In genomic region chr7:24614816-24615215, GRCm38 (mm10) we compare ENCODE assay signal across 29 mouse cellular contexts. TPM values are rescaled to one million over a fixed set of nuclear protein-coding genes. Genes with fewer than 3 reads are reported as not detected.
DNase-seq lines count a peak whose midpoint lies in the region; ATAC-seq and TF ChIP-seq lines count a peak whose summit lies in the region.
"Had no signal": no experiment of that assay in that cellular context is flagged by ENCODE, and none has a peak within 500 bp of the region (broad histone marks: within the 10 kb centered on the region; RNA-seq: fewer than 3 reads in every experiment).

No protein-coding gene starts in this region.

- no peak for ATAC-seq in liver, embryonic 11.5 days (replicated peaks; ENCODE audit: low FRiP score)
- no peak for ATAC-seq in liver, embryonic 12.5 days
- ATAC-seq: CD4-positive, CD25-positive, alpha-beta regulatory T cell, adult 4 months; forebrain, embryonic 15.5 days; hindbrain, embryonic 16.5 days; intestine, embryonic 15.5 days; Patski had no signal

- no peak overlapping the region for H3K27ac ChIP-seq in liver, embryonic 11.5 days (ENCODE audit: low read depth, low read length)
- H3K27ac ChIP-seq in liver, embryonic 12.5 days: no peak overlapping the region
- H3K27ac ChIP-seq in MEL (ENCODE audit: control insufficient read depth, low read depth, low read length): peak overlapping the region; percentile 38; the same call in 1 of the 2 replicates
- H3K27ac ChIP-seq: embryonic facial prominence, embryonic 12.5 days; embryonic facial prominence, embryonic 15.5 days; forebrain, embryonic 12.5 days; forebrain, embryonic 15.5 days; heart, embryonic 15.5 days; hindbrain, embryonic 10.5 days; hindbrain, embryonic 13.5 days; intestine, embryonic 15.5 days had no signal

- 0 out of 2 replicates have a peak, but pooled peaks cover 2% of the 10 kb centered on the region for H3K9me3 ChIP-seq in liver, embryonic 11.5 days (ENCODE audit: control insufficient read depth, low read length)
- no peaks in the 10 kb centered on the region; the same call in 1 of the 2 replicates for H3K9me3 ChIP-seq in liver, embryonic 12.5 days (replicated peaks)
- H3K9me3 ChIP-seq in MEL (replicated peaks; ENCODE audit: insufficient read depth, low read length): no peaks in the 10 kb centered on the region
- H3K9me3 ChIP-seq: embryonic facial prominence, embryonic 12.5 days; embryonic facial prominence, embryonic 15.5 days; forebrain, embryonic 12.5 days; forebrain, embryonic 15.5 days; heart, embryonic 15.5 days; hindbrain, embryonic 10.5 days; hindbrain, embryonic 13.5 days; intestine, embryonic 15.5 days had no signal

- no peaks in the 10 kb centered on the region for H3K36me3 ChIP-seq in liver, embryonic 11.5 days (ENCODE audit: control insufficient read depth, insufficient read depth, low read length)
- peaks cover 5% of the 10 kb centered on the region for H3K36me3 ChIP-seq in liver, embryonic 12.5 days
- peaks cover 0 to 25% of the 10 kb centered on the region in 2 experiments; a peak in 3 of 4 replicates for H3K36me3 ChIP-seq in MEL (ENCODE audit: control insufficient read depth in 1 of 2, insufficient read depth in 2 of 2, low read length in 2 of 2)
- H3K36me3 ChIP-seq: embryonic facial prominence, embryonic 12.5 days; forebrain, embryonic 12.5 days; forebrain, embryonic 15.5 days; heart, embryonic 12.5 days; heart, embryonic 15.5 days; hindbrain, embryonic 10.5 days; hindbrain, embryonic 13.5 days; intestine, embryonic 15.5 days had no signal

- no peak for DNase-seq in liver, embryonic 11.5 days (ENCODE audit: low spot score)
- DNase-seq in 416B (ENCODE audit: low read depth) (peak; percentile 94), MEL (ENCODE audit: low read depth, low spot score) (peak; percentile 65)
- no peak for DNase-seq in retina, postnatal 1 day
- DNase-seq in kidney, adult 8-10 months: no peak
- DNase-seq: adrenal gland, adult 2 months; adrenal gland, postnatal 25 days; B cell, adult 2 months; cerebellum, adult 11-12 months; cerebellum, adult 8-10 months; cerebellum, postnatal 10 days; gastrocnemius, postnatal 25 days; heart, adult 18-20 months; heart, postnatal 10 days; heart, postnatal 36 days had no signal

- 54% methylated on average over 13 of the region's 13 CpGs for WGBS in liver, embryonic 11.5 days
- 48% methylated on average over 13 of the region's 13 CpGs for WGBS in liver, embryonic 12.5 days (ENCODE audit: insufficient replicate concordance)

- H3K9ac ChIP-seq in liver, embryonic 11.5 days (ENCODE audit: low read depth, low read length): 0 out of 2 replicates have a peak overlapping the region, but pooled peaks have one; percentile 2
- no peak overlapping the region for H3K9ac ChIP-seq in liver, embryonic 12.5 days
- H3K9ac ChIP-seq in MEL (ENCODE audit: control insufficient read depth, low read depth, low read length, poor library complexity, severe bottlenecking): no peak overlapping the region
- H3K9ac ChIP-seq: embryonic facial prominence, embryonic 12.5 days; embryonic facial prominence, embryonic 15.5 days; forebrain, embryonic 12.5 days; forebrain, embryonic 15.5 days; heart, embryonic 12.5 days; heart, embryonic 15.5 days; hindbrain, embryonic 13.5 days; intestine, embryonic 15.5 days had no signal

- TF ChIP-seq EP300 in MEL (IDR thresholded peaks at IDR 0.05; ENCODE audit: low read depth in 1 of 2, low read length in 2 of 2): no peak

- no peak for TF ChIP-seq POLR2A in MEL (IDR thresholded peaks at IDR 0.05; ENCODE audit: control insufficient read depth in 1 of 2, insufficient read depth in 1 of 2, low read depth in 1 of 2, low read length in 2 of 2, poor library complexity in 1 of 2)

- peaks cover 17% of the 10 kb centered on the region for H3K4me1 ChIP-seq in liver, embryonic 11.5 days (replicated peaks; ENCODE audit: control insufficient read depth, insufficient read depth, low read length)
- H3K4me1 ChIP-seq in liver, embryonic 12.5 days: peaks cover 47% of the 10 kb centered on the region
- peaks cover 0 to 36% of the 10 kb centered on the region in 2 experiments; a peak in 2 of 4 replicates for H3K4me1 ChIP-seq in MEL (ENCODE audit: control insufficient read depth in 1 of 2, insufficient read depth in 2 of 2, low read length in 2 of 2)

- H3K4me3 ChIP-seq in liver, embryonic 11.5 days (ENCODE audit: low read depth, low read length): no peak overlapping the region
- H3K4me3 ChIP-seq in liver, embryonic 12.5 days: no peak overlapping the region
- H3K4me3 ChIP-seq in MEL (ENCODE audit: control insufficient read depth in 1 of 2, insufficient read depth in 1 of 2, low read depth in 2 of 2, low read length in 2 of 2): no peak overlapping the region
- H3K4me3 ChIP-seq: embryonic facial prominence, embryonic 12.5 days; embryonic facial prominence, embryonic 15.5 days; forebrain, embryonic 12.5 days; forebrain, embryonic 15.5 days; heart, embryonic 12.5 days; heart, embryonic 15.5 days; hindbrain, embryonic 10.5 days; hindbrain, embryonic 13.5 days; intestine, embryonic 15.5 days had no signal

- peaks cover 22% of the 10 kb centered on the region for H3K27me3 ChIP-seq in liver, embryonic 11.5 days (replicated peaks; ENCODE audit: control insufficient read depth, insufficient read depth, low read length)
- peaks cover 31% of the 10 kb centered on the region for H3K27me3 ChIP-seq in liver, embryonic 12.5 days (replicated peaks)
- H3K27me3 ChIP-seq in MEL (ENCODE audit: control insufficient read depth in 1 of 2, insufficient read depth in 2 of 2, low read length in 2 of 2): no peaks in the 10 kb centered on the region
- H3K27me3 ChIP-seq: Patski had no signal

- H3K4me2 ChIP-seq in liver, embryonic 11.5 days: no peak overlapping the region
- H3K4me2 ChIP-seq in liver, embryonic 12.5 days: no peak overlapping the region
- H3K4me2 ChIP-seq: embryonic facial prominence, embryonic 12.5 days; embryonic facial prominence, embryonic 15.5 days; forebrain, embryonic 12.5 days; forebrain, embryonic 15.5 days; heart, embryonic 12.5 days; heart, embryonic 15.5 days; hindbrain, embryonic 13.5 days; intestine, embryonic 15.5 days had no signal

- no peak for TF ChIP-seq CTCF in MEL (IDR thresholded peaks at IDR 0.05 in 2 of 3, conservative IDR thresholded peaks at IDR 0.05 in 1 of 3; ENCODE audit: control insufficient read depth in 1 of 3, insufficient read depth in 1 of 3, low read depth in 2 of 3, low read length in 3 of 3, poor library complexity in 1 of 3, severe bottlenecking in 1 of 3)

- peaks cover 1% of the 10 kb centered on the region; the same call in 1 of the 2 replicates for H3K79me2 ChIP-seq in MEL (ENCODE audit: control insufficient read depth, insufficient read depth, low read length, poor library complexity)

- no peak for TF ChIP-seq RAD21 in MEL (IDR thresholded peaks at IDR 0.05; ENCODE audit: low read depth, low read length)

TF ChIP-seq in MEL, 35 proteins besides CTCF, POLR2A, EP300 and RAD21:
- TF ChIP-seq POLR2AphosphoS2 (IDR thresholded peaks at IDR 0.05; ENCODE audit: low read length): no peak
- TF ChIP-seq MAX (IDR thresholded peaks at IDR 0.05; ENCODE audit: low read length): peak; percentile 80
- TF ChIP-seq MYC (IDR thresholded peaks at IDR 0.05; ENCODE audit: low read depth, low read length): peak; percentile 69
- peak; percentile 67; the same call in 1 of the 2 replicates for TF ChIP-seq ETS1 (IDR thresholded peaks at IDR 0.05; ENCODE audit: low read depth, low read length)
- no peak for TF ChIP-seq ZKSCAN1 (IDR thresholded peaks at IDR 0.05; ENCODE audit: low read depth, low read length)
- peak; percentile 64 for TF ChIP-seq GATA1 (IDR thresholded peaks at IDR 0.05; ENCODE audit: low read depth, low read length)

RNA-seq across cellular contexts. Expression of gene Phldb3, which starts 4.3 kb away (rescaled TPM):
- 0.13 and 0.14 TPM in 2 replicates for polyA plus RNA-seq in liver, embryonic 11.5 days (2014; fragmentation: Nextera tagmentation; extraction: Ambion mirVana)
- 0.08 and 0.22 TPM in 2 replicates for polyA plus RNA-seq in liver, embryonic 12.5 days (2016; fragmentation: Nextera tagmentation; extraction: Ambion mirVana)
- total RNA-seq in MEL (2012; rRNA removed): 6.0 and 6.4 TPM in 2 replicates
- polyA plus RNA-seq in MEL (2012; ENCODE audit: insufficient read depth in 1 of 2, insufficient read length in 2 of 2, low read depth in 1 of 2, low replicate concordance in 2 of 2, missing spikeins in 1 of 2): 10 to 100 TPM in 1 of 2 experiments, not detected in 1; 10.8 TPM
- polyA plus RNA-seq: forebrain, embryonic 12.5 days; forebrain, embryonic 15.5 days; heart, embryonic 12.5 days; hindbrain, embryonic 10.5 days; hindbrain, embryonic 13.5 days; hindbrain, embryonic 16.5 days had no signal

RNA-seq across cellular contexts. Expression of gene Lypd3, which starts 21.5 kb away (rescaled TPM):
- polyA plus RNA-seq in liver, embryonic 11.5 days (2014; fragmentation: Nextera tagmentation; extraction: Ambion mirVana): 0.10 TPM in 1 of 2 replicates, not detected in the other
- polyA plus RNA-seq in liver, embryonic 12.5 days (2016; fragmentation: Nextera tagmentation; extraction: Ambion mirVana): not detected in 2 replicates
- not detected in 2 replicates for total RNA-seq in MEL (2012; rRNA removed)
- not detected for polyA plus RNA-seq in MEL (2012; ENCODE audit: insufficient read depth in 1 of 2, insufficient read length in 2 of 2, low read depth in 1 of 2, low replicate concordance in 2 of 2, missing spikeins in 1 of 2)
- total RNA-seq: gastrocnemius, adult 8-10 months; gastrocnemius, postnatal 25 days; heart, adult 18-20 months; heart, postnatal 10 days; heart, postnatal 36 days had no signal
- polyA plus RNA-seq: CD4-positive, CD25-positive, alpha-beta regulatory T cell, adult 4 months; hindbrain, embryonic 13.5 days; Patski had no signal

RNA-seq across cellular contexts. Expression of gene Zfp575, which starts 27.4 kb away (rescaled TPM):
- polyA plus RNA-seq in liver, embryonic 11.5 days (2014; fragmentation: Nextera tagmentation; extraction: Ambion mirVana): 0.65 and 0.82 TPM in 2 replicates
- 0.41 and 0.57 TPM in 2 replicates for polyA plus RNA-seq in liver, embryonic 12.5 days (2016; fragmentation: Nextera tagmentation; extraction: Ambion mirVana)
- 0.26 and 0.58 TPM in 2 replicates for total RNA-seq in MEL (2012; rRNA removed)
- under 1 TPM in 1 of 2 experiments, not detected in 1; 0.50 TPM for polyA plus RNA-seq in MEL (2012; ENCODE audit: insufficient read depth in 1 of 2, insufficient read length in 2 of 2, low read depth in 1 of 2, low replicate concordance in 2 of 2, missing spikeins in 1 of 2)
- polyA plus RNA-seq: Patski had no signal

RNA-seq across cellular contexts. Expression of gene Ethe1, which starts 27.5 kb away (rescaled TPM):
- 20.7 and 21.9 TPM in 2 replicates for polyA plus RNA-seq in liver, embryonic 11.5 days (2014; fragmentation: Nextera tagmentation; extraction: Ambion mirVana)
- polyA plus RNA-seq in liver, embryonic 12.5 days (2016; fragmentation: Nextera tagmentation; extraction: Ambion mirVana): 15.1 and 17.0 TPM in 2 replicates
- 17.8 and 21.0 TPM in 2 replicates for total RNA-seq in MEL (2012; rRNA removed)
- 10 to 100 TPM in 1 of 2 experiments, not detected in 1; 33.3 TPM for polyA plus RNA-seq in MEL (2012; ENCODE audit: insufficient read depth in 1 of 2, insufficient read length in 2 of 2, low read depth in 1 of 2, low replicate concordance in 2 of 2, missing spikeins in 1 of 2)

Comparison
In these comparisons a context has a peak if more than half of its experiments do, and no peak if none do; other contexts are left out.
1. DNase-seq: peak in 416B (single experiment) and MEL (single experiment); none in liver, embryonic 11.5 days (single experiment), retina, postnatal 1 day (single experiment) and kidney, adult 8-10 months (0 of 2).